Mouse (Mus musculus) C2C12 (cell line): ENCODE measurements around the gene Plpp1.

Source experiments
- CEBPB ChIP-seq: IDR thresholded peaks from one replicate; pipeline ENCODE4 v1.6.1; 2011; ENCODE audit warnings: low read depth, mild to moderate bottlenecking, control low read depth, moderate library complexity
- CTCF ChIP-seq: IDR thresholded peaks from one replicate; pipeline ENCODE4 v1.5.1; 2011; ENCODE audit not compliant: control insufficient read depth, insufficient read depth, insufficient read length
- FOSL1 ChIP-seq: IDR thresholded peaks from one replicate; pipeline ENCODE4 v1.8.0; 2011; ENCODE audit warnings: mild to moderate bottlenecking, low read length; ENCODE audit not compliant: poor library complexity, insufficient read depth, severe bottlenecking
- MAX ChIP-seq: IDR thresholded peaks from one replicate; pipeline ENCODE4 v1.6.1; 2011; ENCODE audit warnings: mild to moderate bottlenecking, control low read depth
- MYOD1 ChIP-seq: IDR thresholded peaks from one replicate; pipeline ENCODE4 v1.6.1; 2011; ENCODE audit warnings: low read depth; ENCODE audit not compliant: control insufficient read depth, insufficient read length
- MYOG ChIP-seq: IDR thresholded peaks from one replicate; pipeline ENCODE4 v1.6.1; 2011; ENCODE audit not compliant: control insufficient read depth, insufficient read length; ENCODE audit errors: extremely low read depth
- USF1 ChIP-seq: IDR thresholded peaks from one replicate; pipeline ENCODE4 v1.6.1; 2011; ENCODE audit warnings: low read depth, mild to moderate bottlenecking, control low read depth, moderate library complexity

DNA sequence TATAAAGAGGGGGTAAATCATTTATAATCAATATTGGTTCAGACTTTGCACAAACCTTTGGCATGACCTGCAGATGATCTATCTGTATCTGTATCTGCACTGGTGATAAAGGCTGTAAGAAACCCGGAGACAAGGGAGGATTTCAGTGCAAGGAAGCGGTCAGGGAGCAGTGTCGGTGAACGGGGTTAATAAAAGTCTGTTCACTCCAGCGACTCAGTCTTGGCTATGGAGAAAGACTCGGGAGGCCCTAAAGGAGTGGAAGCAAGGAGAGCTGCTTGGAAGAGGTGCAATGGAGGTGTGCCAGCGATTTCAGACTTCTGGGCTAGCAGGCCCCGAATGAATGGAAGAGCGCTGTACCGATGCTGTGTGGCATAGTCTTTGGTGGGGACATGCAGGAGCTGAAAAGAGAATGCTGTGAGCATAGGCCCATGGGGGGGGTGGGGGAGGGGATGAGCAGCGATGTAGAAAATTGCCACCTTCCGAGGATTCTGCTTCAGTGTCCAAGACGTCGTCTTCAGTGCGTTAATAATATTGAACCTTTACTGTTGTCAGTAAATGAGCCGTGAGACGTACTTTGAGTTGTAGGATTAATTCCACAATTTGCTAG, 53.2 kb downstream of the Plpp1 start:
- TF ChIP-seq CTCF (no peak), MYOD1 (no peak), USF1 (no peak), MAX (no peak), MYOG (no peak), FOSL1 (no peak), CEBPB (no peak)
